Mouse (Mus musculus): ENCODE results near the gene Nosip. TPM values are rescaled to one million over a fixed set of nuclear protein-coding genes. Genes with fewer than 3 reads are reported as not detected.
A peak's percentile ranks its signal among the peaks of the same experiment; 100 is the strongest.

The Nosip gene
- polyA plus RNA-seq, 1 experiment from 2014 or later: 67.7 TPM

GRCm38 (mm10) chr7:45097479-45097878, 35.2 kb downstream of the Nosip start:
- Histone ChIP-seq H3K4me3 (ENCODE audit: low read depth, low read length) (no peak overlapping the region), H3K9ac (ENCODE audit: low read depth, low read length) (no peak overlapping the region), H3K4me1 (ENCODE audit: control insufficient read depth, insufficient read depth, low read length) (no peaks in the 10 kb centered on the region), H3K27ac (ENCODE audit: low read length) (no peak overlapping the region), H3K36me3 (ENCODE audit: control insufficient read depth, insufficient read depth, low read length) (no peaks in the 10 kb centered on the region), H3K4me2 (ENCODE audit: low read length) (no peak overlapping the region), H3K9me3 (replicated peaks; ENCODE audit: control insufficient read depth, low read length, poor library complexity, severe bottlenecking) (no peaks in the 10 kb centered on the region), H3K27me3 (ENCODE audit: control insufficient read depth, insufficient read depth, low read depth, low read length) (no peaks in the 10 kb centered on the region)
- WGBS: 80% methylated on average over 6 of the region's 6 CpGs
- no peak for ATAC-seq

GRCm38 (mm10) chr7:45098541-45099240, 36.5 kb downstream of the Nosip start:
- WGBS: 94% methylated on average over 8 of the region's 8 CpGs
- Histone ChIP-seq H3K9me3 (replicated peaks; ENCODE audit: control insufficient read depth, low read length, poor library complexity, severe bottlenecking) (no peaks in the 10 kb centered on the region), H3K4me2 (ENCODE audit: low read length) (no peak overlapping the region), H3K4me1 (ENCODE audit: control insufficient read depth, insufficient read depth, low read length) (no peaks in the 10 kb centered on the region), H3K27ac (ENCODE audit: low read length) (no peak overlapping the region), H3K9ac (ENCODE audit: low read depth, low read length) (no peak overlapping the region), H3K4me3 (ENCODE audit: low read depth, low read length) (no peak overlapping the region), H3K27me3 (ENCODE audit: control insufficient read depth, insufficient read depth, low read depth, low read length) (no peaks in the 10 kb centered on the region), H3K36me3 (ENCODE audit: control insufficient read depth, insufficient read depth, low read length) (no peaks in the 10 kb centered on the region)
- ATAC-seq: no peak

- ATAC-seq: no peak
- no peaks in the 10 kb centered on the region for H3K4me1 ChIP-seq (ENCODE audit: control insufficient read depth, insufficient read depth, low read length)
- no peaks in the 10 kb centered on the region for H3K9me3 ChIP-seq (replicated peaks; ENCODE audit: control insufficient read depth, low read length, poor library complexity, severe bottlenecking)
- no peak overlapping the region for H3K9ac ChIP-seq (ENCODE audit: low read depth, low read length)
- no peaks in the 10 kb centered on the region for H3K27me3 ChIP-seq (ENCODE audit: control insufficient read depth, insufficient read depth, low read depth, low read length)
- no peak overlapping the region for H3K4me3 ChIP-seq (ENCODE audit: low read depth, low read length)
- no peak overlapping the region for H3K27ac ChIP-seq (ENCODE audit: low read length)
- no peaks in the 10 kb centered on the region for H3K36me3 ChIP-seq (ENCODE audit: control insufficient read depth, insufficient read depth, low read length)
- 94% methylated on average over 6 of the region's 6 CpGs for WGBS
- H3K4me2 ChIP-seq (ENCODE audit: low read length): no peak overlapping the region
Measured at GRCm38 (mm10) chr7:45100046-45100445, 37.8 kb downstream of the Nosip start.

- ATAC-seq: no peak
- Histone ChIP-seq H3K4me2 (ENCODE audit: low read length) (no peak overlapping the region), H3K4me3 (ENCODE audit: low read depth, low read length) (no peak overlapping the region), H3K4me1 (ENCODE audit: control insufficient read depth, insufficient read depth, low read length) (no peaks in the 10 kb centered on the region), H3K36me3 (ENCODE audit: control insufficient read depth, insufficient read depth, low read length) (no peaks in the 10 kb centered on the region), H3K9me3 (replicated peaks; ENCODE audit: control insufficient read depth, low read length, poor library complexity, severe bottlenecking) (no peaks in the 10 kb centered on the region), H3K27ac (ENCODE audit: low read length) (no peak overlapping the region), H3K27me3 (ENCODE audit: control insufficient read depth, insufficient read depth, low read depth, low read length) (no peaks in the 10 kb centered on the region), H3K9ac (ENCODE audit: low read depth, low read length) (no peak overlapping the region)
- 91% methylated on average over 11 of the region's 11 CpGs for WGBS
Measured at GRCm38 (mm10) chr7:45102441-45102840, 40.2 kb downstream of the Nosip start.

- H3K4me2 ChIP-seq (ENCODE audit: low read length): 0 out of 2 replicates have a peak overlapping the region, but pooled peaks have one; percentile 7
- no peaks in the 10 kb centered on the region for H3K9me3 ChIP-seq (replicated peaks; ENCODE audit: control insufficient read depth, low read length, poor library complexity, severe bottlenecking)
- WGBS: 84% methylated on average over 9 of the region's 9 CpGs
- H3K36me3 ChIP-seq (ENCODE audit: control insufficient read depth, insufficient read depth, low read length): no peaks in the 10 kb centered on the region
- no peaks in the 10 kb centered on the region for H3K27me3 ChIP-seq (ENCODE audit: control insufficient read depth, insufficient read depth, low read depth, low read length)
- ATAC-seq: no peak
- H3K4me1 ChIP-seq (ENCODE audit: control insufficient read depth, insufficient read depth, low read length): no peaks in the 10 kb centered on the region
- H3K9ac ChIP-seq (ENCODE audit: low read depth, low read length): no peak overlapping the region
- H3K27ac ChIP-seq (ENCODE audit: low read length): no peak overlapping the region
- no peak overlapping the region for H3K4me3 ChIP-seq (ENCODE audit: low read depth, low read length)
Measured at GRCm38 (mm10) chr7:45102940-45103585, 40.8 kb downstream of the Nosip start.

- H3K4me1 ChIP-seq (ENCODE audit: control insufficient read depth, insufficient read depth, low read length): no peaks in the 10 kb centered on the region
- no peaks in the 10 kb centered on the region for H3K27me3 ChIP-seq (ENCODE audit: control insufficient read depth, insufficient read depth, low read depth, low read length)
- H3K36me3 ChIP-seq (ENCODE audit: control insufficient read depth, insufficient read depth, low read length): no peaks in the 10 kb centered on the region
- 0 out of 2 replicates have a peak within 1 kb of the TSS, but pooled peaks have one; percentile 7 for H3K4me2 ChIP-seq (ENCODE audit: low read length)
- no peak within 1 kb of the TSS for H3K9ac ChIP-seq (ENCODE audit: low read depth, low read length)
- ATAC-seq: no peak
- H3K4me3 ChIP-seq (ENCODE audit: low read depth, low read length): no peak within 1 kb of the TSS
- no peaks in the 10 kb centered on the region for H3K9me3 ChIP-seq (replicated peaks; ENCODE audit: control insufficient read depth, low read length, poor library complexity, severe bottlenecking)
- H3K27ac ChIP-seq (ENCODE audit: low read length): no peak within 1 kb of the TSS
- 77% methylated on average over 7 of the region's 7 CpGs for WGBS
Measured at GRCm38 (mm10) chr7:45103652-45104180, 41.5 kb downstream of the Nosip start, which contains the start of gene Fcgrt. Fcgrt (minus strand) TSS chr7:45103851.

GRCm38 (mm10) chr7:45104941-45105340, 42.7 kb downstream of the Nosip start:
- H3K27ac ChIP-seq (ENCODE audit: low read length): no peak overlapping the region
- H3K27me3 ChIP-seq (ENCODE audit: control insufficient read depth, insufficient read depth, low read depth, low read length): no peaks in the 10 kb centered on the region
- 85% methylated on average over 5 of the region's 5 CpGs for WGBS
- no peak for ATAC-seq
- no peaks in the 10 kb centered on the region for H3K4me1 ChIP-seq (ENCODE audit: control insufficient read depth, insufficient read depth, low read length)
- H3K9me3 ChIP-seq (replicated peaks; ENCODE audit: control insufficient read depth, low read length, poor library complexity, severe bottlenecking): no peaks in the 10 kb centered on the region
- H3K4me3 ChIP-seq (ENCODE audit: low read depth, low read length): no peak overlapping the region
- H3K36me3 ChIP-seq (ENCODE audit: control insufficient read depth, insufficient read depth, low read length): no peaks in the 10 kb centered on the region
- no peak overlapping the region for H3K9ac ChIP-seq (ENCODE audit: low read depth, low read length)
- no peak overlapping the region for H3K4me2 ChIP-seq (ENCODE audit: low read length)

GRCm38 (mm10) chr7:45105491-45105890, 43.3 kb downstream of the Nosip start:
- 80% methylated on average over 8 of the region's 8 CpGs for WGBS
- Histone ChIP-seq H3K27me3 (ENCODE audit: control insufficient read depth, insufficient read depth, low read depth, low read length) (no peaks in the 10 kb centered on the region), H3K4me3 (ENCODE audit: low read depth, low read length) (no peak overlapping the region), H3K36me3 (ENCODE audit: control insufficient read depth, insufficient read depth, low read length) (no peaks in the 10 kb centered on the region), H3K4me1 (ENCODE audit: control insufficient read depth, insufficient read depth, low read length) (no peaks in the 10 kb centered on the region), H3K27ac (ENCODE audit: low read length) (no peak overlapping the region), H3K9ac (ENCODE audit: low read depth, low read length) (no peak overlapping the region), H3K4me2 (ENCODE audit: low read length) (no peak overlapping the region), H3K9me3 (replicated peaks; ENCODE audit: control insufficient read depth, low read length, poor library complexity, severe bottlenecking) (no peaks in the 10 kb centered on the region)
- ATAC-seq: no peak

GRCm38 (mm10) chr7:45106441-45106840, 44.2 kb downstream of the Nosip start:
- H3K4me2 ChIP-seq (ENCODE audit: low read length): no peak overlapping the region
- ATAC-seq: no peak
- no peak overlapping the region for H3K9ac ChIP-seq (ENCODE audit: low read depth, low read length)
- WGBS: 19% methylated on average over 6 of the region's 6 CpGs
- no peak overlapping the region for H3K27ac ChIP-seq (ENCODE audit: low read length)
- H3K36me3 ChIP-seq (ENCODE audit: control insufficient read depth, insufficient read depth, low read length): no peaks in the 10 kb centered on the region
- H3K4me3 ChIP-seq (ENCODE audit: low read depth, low read length): no peak overlapping the region
- H3K9me3 ChIP-seq (replicated peaks; ENCODE audit: control insufficient read depth, low read length, poor library complexity, severe bottlenecking): no peaks in the 10 kb centered on the region
- H3K4me1 ChIP-seq (ENCODE audit: control insufficient read depth, insufficient read depth, low read length): no peaks in the 10 kb centered on the region
- no peaks in the 10 kb centered on the region for H3K27me3 ChIP-seq (ENCODE audit: control insufficient read depth, insufficient read depth, low read depth, low read length)
